In genomic region chr6:82653169-82653525, GRCm38 (mm10) we compare ENCODE assay signal across 8 mouse cellular contexts. TPM values are rescaled to one million over a fixed set of nuclear protein-coding genes. Genes with fewer than 3 reads are reported as not detected.
DNase-seq lines count a peak whose midpoint lies in the region; ATAC-seq and TF ChIP-seq lines count a peak whose summit lies in the region.

No protein-coding gene starts in this region.

- no peak for ATAC-seq in heart, embryonic 11.5 days (replicated peaks; ENCODE audit: insufficient number of reproducible peaks, low FRiP score, low TSS enrichment)
- no peak for ATAC-seq in forebrain, embryonic 16.5 days
- ATAC-seq in liver, embryonic 15.5 days (ENCODE audit: insufficient read depth) = no peak

- peak overlapping the region; percentile 65 for H3K4me3 ChIP-seq in heart, embryonic 11.5 days (ENCODE audit: low read depth, low read length)
- peak overlapping the region; percentile 87 for H3K4me3 ChIP-seq in E14TG2a.4 (replicated peaks; ENCODE audit: low read length)
- H3K4me3 ChIP-seq in forebrain, embryonic 16.5 days (replicated peaks; ENCODE audit: low read length) = peak overlapping the region; percentile 83
- peak overlapping the region; percentile 81 for H3K4me3 ChIP-seq in liver, embryonic 15.5 days (replicated peaks)

- no peaks in the 10 kb centered on the region for H3K27me3 ChIP-seq in heart, embryonic 11.5 days (ENCODE audit: control insufficient read depth, insufficient read depth, low read length)
- H3K27me3 ChIP-seq in E14TG2a.4 (ENCODE audit: insufficient read depth, low read length) = no peaks in the 10 kb centered on the region
- no peaks in the 10 kb centered on the region for H3K27me3 ChIP-seq in forebrain, embryonic 16.5 days (replicated peaks; ENCODE audit: control insufficient read depth, insufficient read depth, low read length)
- H3K27me3 ChIP-seq in liver, embryonic 15.5 days = no peaks in the 10 kb centered on the region

- intact Hi-C loops in heart, postnatal 14 days (cut with DNase I) = no loop called here
- intact Hi-C loops in left cerebral cortex, postnatal 4 days (cut with DNase I) = no loop called here

- peak overlapping the region; percentile 53; the same call in 1 of the 2 replicates for H3K9ac ChIP-seq in heart, embryonic 11.5 days (ENCODE audit: low read depth, low read length)
- peak overlapping the region; percentile 89 for H3K9ac ChIP-seq in forebrain, embryonic 16.5 days (replicated peaks; ENCODE audit: low read depth, low read length)
- peak overlapping the region; percentile 64 for H3K9ac ChIP-seq in liver, embryonic 15.5 days

- 36% methylated on average over 11 of the region's 11 CpGs for WGBS in heart, embryonic 11.5 days (ENCODE audit: insufficient replicate concordance)
- 35% methylated on average over 11 of the region's 11 CpGs for WGBS in forebrain, embryonic 16.5 days
- 26% methylated on average over 11 of the region's 11 CpGs for WGBS in liver, embryonic 15.5 days (ENCODE audit: insufficient replicate concordance)

- H3K4me2 ChIP-seq in heart, embryonic 11.5 days = peak overlapping the region; percentile 79
- H3K4me2 ChIP-seq in forebrain, embryonic 16.5 days (ENCODE audit: low read length) = peak overlapping the region; percentile 79
- H3K4me2 ChIP-seq in liver, embryonic 15.5 days = peak overlapping the region; percentile 90

- H3K36me3 ChIP-seq in heart, embryonic 11.5 days (ENCODE audit: control insufficient read depth, insufficient read depth, low read length) = 0 out of 2 replicates have a peak, but pooled peaks cover 4% of the 10 kb centered on the region
- peaks cover 40% of the 10 kb centered on the region for H3K36me3 ChIP-seq in E14TG2a.4 (ENCODE audit: insufficient read depth, low read length)
- H3K36me3 ChIP-seq in forebrain, embryonic 16.5 days (ENCODE audit: control insufficient read depth, insufficient read depth) = no peaks in the 10 kb centered on the region
- H3K36me3 ChIP-seq in liver, embryonic 15.5 days (replicated peaks) = peaks cover 10% of the 10 kb centered on the region; the same call in 1 of the 2 replicates

- DNase-seq in heart, postnatal 14 days = no peak
- no peak for DNase-seq in left cerebral cortex, postnatal 4 days
- DNase-seq in left cerebral cortex, adult 18-20 months (ENCODE audit: low spot score in 2 of 2) = no peak
- no peak for DNase-seq in layer of hippocampus, adult 9-10 months (ENCODE audit: low spot score)

- no peak for TF ChIP-seq CTCF in E14TG2a.4 (conservative IDR thresholded peaks at IDR 0.05; ENCODE audit: low read length)

- H3K4me1 ChIP-seq in heart, embryonic 11.5 days (ENCODE audit: control insufficient read depth, insufficient read depth, low read length) = no peaks in the 10 kb centered on the region; the same call in 1 of the 2 replicates
- peaks cover 45% of the 10 kb centered on the region for H3K4me1 ChIP-seq in E14TG2a.4 (replicated peaks; ENCODE audit: low read depth, low read length)
- H3K4me1 ChIP-seq in forebrain, embryonic 16.5 days (replicated peaks; ENCODE audit: control insufficient read depth, insufficient read depth, low read length) = peaks cover 6% of the 10 kb centered on the region; the same call in 1 of the 2 replicates
- peaks cover 23% of the 10 kb centered on the region for H3K4me1 ChIP-seq in liver, embryonic 15.5 days (replicated peaks)

- no peaks in the 10 kb centered on the region for H3K9me3 ChIP-seq in heart, embryonic 11.5 days (replicated peaks; ENCODE audit: control insufficient read depth, low read length)
- H3K9me3 ChIP-seq in E14TG2a.4 (ENCODE audit: low read length) = no peaks in the 10 kb centered on the region
- H3K9me3 ChIP-seq in forebrain, embryonic 16.5 days (ENCODE audit: control insufficient read depth, low read length) = no peaks in the 10 kb centered on the region
- H3K9me3 ChIP-seq in liver, embryonic 15.5 days (replicated peaks) = no peaks in the 10 kb centered on the region

- peak overlapping the region; percentile 92 for H3K27ac ChIP-seq in heart, embryonic 11.5 days (ENCODE audit: low read depth, low read length)
- peak overlapping the region; percentile 91 for H3K27ac ChIP-seq in forebrain, embryonic 16.5 days (ENCODE audit: low read length)
- H3K27ac ChIP-seq in liver, embryonic 15.5 days (replicated peaks) = peak overlapping the region; percentile 89

RNA-seq across cellular contexts. Expression of gene Pole4, which starts 52.0 kb away (rescaled TPM):
- polyA plus RNA-seq in heart, embryonic 11.5 days (2014; fragmentation: Nextera tagmentation; extraction: Ambion mirVana) = 111 and 122 TPM in 2 replicates
- total RNA-seq in heart, postnatal 14 days (2021) = 10 to 100 TPM; 16.2 to 21.1 TPM
- 107 and 121 TPM in 2 replicates for polyA plus RNA-seq in forebrain, embryonic 16.5 days (2015; fragmentation: Nextera tagmentation; extraction: Ambion mirVana)
- polyA plus RNA-seq in liver, embryonic 15.5 days (2015; fragmentation: Nextera tagmentation; extraction: Ambion mirVana) = 44.9 and 50.5 TPM in 2 replicates
- 10 to 100 TPM; 69.8 to 70.3 TPM for total RNA-seq in left cerebral cortex, postnatal 4 days (2021)
- 10 to 100 TPM; 34.5 to 36.1 TPM for total RNA-seq in left cerebral cortex, adult 18-20 months (2021)
